Mouse (Mus musculus): Measurements from ENCODE around the gene Rtf2.

- no peak for TF ChIP-seq CTCF (IDR thresholded peaks at IDR 0.05)
- TF ChIP-seq POLR2A (IDR thresholded peaks at IDR 0.05; ENCODE audit: insufficient read depth, low read depth, low read length) = no peak
- no peak for TF ChIP-seq EP300 (IDR thresholded peaks at IDR 0.05; ENCODE audit: insufficient read depth, low read depth, low read length)
Observed at GRCm38 (mm10) chr2:172416876-172417275, 23.5 kb upstream of the Rtf2 start.
